Mouse (Mus musculus): ENCODE data around the gene Cnksr1. TPM values are rescaled to one million over a fixed set of nuclear protein-coding genes. Genes with fewer than 3 reads are reported as not detected.
"Not testable (repeated sequence)": the region's sequence is repeated elsewhere in the genome, so short reads cannot be mapped to it uniquely, and the experiment has no call there.

Cnksr1 gene
- polyA plus RNA-seq (2015; fragmentation: Nextera tagmentation; extraction: Ambion mirVana) = 1.3 and 1.5 TPM in 2 replicates

- H3K4me3 ChIP-seq = peak within 1 kb of the TSS; percentile 52
- H3K9me3 ChIP-seq = no peaks in the 10 kb centered on the region
- H3K9ac ChIP-seq = peak within 1 kb of the TSS; percentile 72
- no peaks in the 10 kb centered on the region for H3K36me3 ChIP-seq
- H3K27me3 ChIP-seq (replicated peaks) = peaks cover 41% of the 10 kb centered on the region
- H3K4me2 ChIP-seq = peak within 1 kb of the TSS; percentile 83
- under 1% methylated on average over 18 of the region's 18 CpGs for WGBS
- ATAC-seq (ENCODE audit: extremely low read depth, insufficient number of reproducible peaks, low FRiP score, low TSS enrichment) = no peak
- H3K4me1 ChIP-seq = peaks cover 16% of the 10 kb centered on the region
- H3K27ac ChIP-seq (replicated peaks) = no peak within 1 kb of the TSS
Measured at GRCm38 (mm10) chr4:134238279-134238651, at the start of gene Cnksr1. TSS of gene Cnksr1 (minus strand) at chr4:134238399.

- WGBS = 1% methylated on average over 43 of the region's 43 CpGs
- peak; percentile 58 for ATAC-seq (ENCODE audit: extremely low read depth, insufficient number of reproducible peaks, low FRiP score, low TSS enrichment)
- Histone ChIP-seq H3K4me1 (peaks cover 39% of the 10 kb centered on the region), H3K9me3 (no peaks in the 10 kb centered on the region), H3K4me3 (peak within 1 kb of the TSS; percentile 99), H3K27ac (replicated peaks) (peak within 1 kb of the TSS; percentile 100), H3K9ac (peak within 1 kb of the TSS; percentile 99), H3K27me3 (replicated peaks) (no peaks in the 10 kb centered on the region), H3K36me3 (peaks cover 23% of the 10 kb centered on the region), H3K4me2 (peak within 1 kb of the TSS; percentile 97)
Measured at GRCm38 (mm10) chr4:134287575-134288025, 49.4 kb upstream of the Cnksr1 start, which contains the start of gene Pdik1l. TSS of gene Pdik1l (minus strand) at chr4:134287895.

- H3K9ac ChIP-seq = peak overlapping the region; percentile 99
- peaks cover 35% of the 10 kb centered on the region for H3K4me1 ChIP-seq
- H3K4me3 ChIP-seq = peak overlapping the region; percentile 99
- H3K36me3 ChIP-seq = peaks cover 27% of the 10 kb centered on the region
- peak; percentile 88 for ATAC-seq (ENCODE audit: extremely low read depth, insufficient number of reproducible peaks, low FRiP score, low TSS enrichment)
- under 1% methylated on average over 58 of the region's 59 CpGs for WGBS
- no peaks in the 10 kb centered on the region for H3K9me3 ChIP-seq
- peak overlapping the region; percentile 100 for H3K27ac ChIP-seq (replicated peaks)
- H3K27me3 ChIP-seq (replicated peaks) = no peaks in the 10 kb centered on the region
- H3K4me2 ChIP-seq = peak overlapping the region; percentile 97
Measured at GRCm38 (mm10) chr4:134287168-134287564, 49.0 kb upstream of the Cnksr1 start.

- H3K4me2 ChIP-seq = peak overlapping the region; percentile 97
- peaks cover 34% of the 10 kb centered on the region for H3K4me1 ChIP-seq
- ATAC-seq (ENCODE audit: extremely low read depth, insufficient number of reproducible peaks, low FRiP score, low TSS enrichment) = peak; percentile 28
- H3K9me3 ChIP-seq = no peaks in the 10 kb centered on the region
- no peaks in the 10 kb centered on the region for H3K27me3 ChIP-seq (replicated peaks)
- H3K9ac ChIP-seq = peak overlapping the region; percentile 99
- 3% methylated on average over 59 of the region's 59 CpGs for WGBS
- H3K4me3 ChIP-seq = peak overlapping the region; percentile 99
- peaks cover 33% of the 10 kb centered on the region for H3K36me3 ChIP-seq
- peak overlapping the region; percentile 100 for H3K27ac ChIP-seq (replicated peaks)
Measured at GRCm38 (mm10) chr4:134286226-134287167, 48.3 kb upstream of the Cnksr1 start.

- no peak for ATAC-seq (ENCODE audit: extremely low read depth, insufficient number of reproducible peaks, low FRiP score, low TSS enrichment)
- Histone ChIP-seq H3K4me1 (peaks cover 34% of the 10 kb centered on the region), H3K9me3 (no peaks in the 10 kb centered on the region), H3K4me2 (peak overlapping the region; percentile 97; the same call in 1 of the 2 replicates), H3K9ac (no peak overlapping the region), H3K27me3 (replicated peaks) (no peaks in the 10 kb centered on the region), H3K4me3 (no peak overlapping the region), H3K27ac (replicated peaks) (no peak overlapping the region), H3K36me3 (peaks cover 48% of the 10 kb centered on the region)
- 32% methylated on average over 2 of the region's 2 CpGs for WGBS
Measured at GRCm38 (mm10) chr4:134284942-134285341, 46.7 kb upstream of the Cnksr1 start.

GRCm38 (mm10) chr4:134273417-134274345, 35.5 kb upstream of the Cnksr1 start:
- no peak for ATAC-seq (ENCODE audit: extremely low read depth, insufficient number of reproducible peaks, low FRiP score, low TSS enrichment)
- 1% methylated on average over 14 of the region's 14 CpGs for WGBS
- peaks cover 17% of the 10 kb centered on the region for H3K4me1 ChIP-seq
- peak overlapping the region; percentile 38 for H3K9ac ChIP-seq
- no peaks in the 10 kb centered on the region for H3K27me3 ChIP-seq (replicated peaks)
- H3K27ac ChIP-seq (replicated peaks) = peak overlapping the region; percentile 34
- no peaks in the 10 kb centered on the region for H3K9me3 ChIP-seq
- H3K4me2 ChIP-seq = peak overlapping the region; percentile 67
- peak overlapping the region; percentile 45 for H3K4me3 ChIP-seq
- H3K36me3 ChIP-seq = peaks cover 33% of the 10 kb centered on the region

GRCm38 (mm10) chr4:134272731-134273416, 34.7 kb upstream of the Cnksr1 start:
- H3K4me3 ChIP-seq = peak overlapping the region; percentile 45
- H3K4me1 ChIP-seq = peaks cover 17% of the 10 kb centered on the region
- peaks cover 25% of the 10 kb centered on the region for H3K36me3 ChIP-seq
- no peaks in the 10 kb centered on the region for H3K27me3 ChIP-seq (replicated peaks)
- H3K9me3 ChIP-seq = no peaks in the 10 kb centered on the region
- H3K9ac ChIP-seq = peak overlapping the region; percentile 38
- WGBS = 20% methylated on average over 13 of the region's 13 CpGs
- H3K4me2 ChIP-seq = peak overlapping the region; percentile 67
- H3K27ac ChIP-seq (replicated peaks) = no peak overlapping the region
- no peak for ATAC-seq (ENCODE audit: extremely low read depth, insufficient number of reproducible peaks, low FRiP score, low TSS enrichment)

GRCm38 (mm10) chr4:134271979-134272378, 33.8 kb upstream of the Cnksr1 start:
- H3K27me3 ChIP-seq (replicated peaks) = no peaks in the 10 kb centered on the region
- H3K36me3 ChIP-seq = peaks cover 16% of the 10 kb centered on the region
- H3K4me2 ChIP-seq = no peak overlapping the region
- no peaks in the 10 kb centered on the region for H3K9me3 ChIP-seq
- H3K27ac ChIP-seq (replicated peaks) = no peak overlapping the region
- WGBS = 74% methylated on average over 7 of the region's 7 CpGs
- no peak overlapping the region for H3K4me3 ChIP-seq
- peaks cover 17% of the 10 kb centered on the region for H3K4me1 ChIP-seq
- H3K9ac ChIP-seq = no peak overlapping the region
- no peak for ATAC-seq (ENCODE audit: extremely low read depth, insufficient number of reproducible peaks, low FRiP score, low TSS enrichment)

- not testable (repeated sequence) for H3K9me3 ChIP-seq; H3K27ac ChIP-seq (replicated peaks); H3K27me3 ChIP-seq (replicated peaks); ATAC-seq (ENCODE audit: extremely low read depth, insufficient number of reproducible peaks, low FRiP score, low TSS enrichment); H3K4me3 ChIP-seq; H3K36me3 ChIP-seq; H3K4me2 ChIP-seq; H3K9ac ChIP-seq
- peaks cover 17% of the 10 kb centered on the region for H3K4me1 ChIP-seq
Measured at GRCm38 (mm10) chr4:134269622-134270021, 31.4 kb upstream of the Cnksr1 start.

- no peak overlapping the region for H3K9ac ChIP-seq
- WGBS = 75% methylated on average over 19 of the region's 19 CpGs
- H3K27ac ChIP-seq (replicated peaks) = no peak overlapping the region
- peaks cover 8% of the 10 kb centered on the region for H3K4me1 ChIP-seq
- ATAC-seq (ENCODE audit: extremely low read depth, insufficient number of reproducible peaks, low FRiP score, low TSS enrichment) = no peak
- no peak overlapping the region for H3K4me3 ChIP-seq
- H3K9me3 ChIP-seq = no peaks in the 10 kb centered on the region
- no peaks in the 10 kb centered on the region for H3K36me3 ChIP-seq
- no peaks in the 10 kb centered on the region for H3K27me3 ChIP-seq (replicated peaks)
- H3K4me2 ChIP-seq = no peak overlapping the region
Measured at GRCm38 (mm10) chr4:134268102-134268655, 30.0 kb upstream of the Cnksr1 start.

All from heart, embryonic 13.5 days (tissue).